Mouse (Mus musculus): ENCODE measurements at regions not wholly inside any gene's neighbourhood (a gene's known extent, or its start where the extent isn't known, plus 50 kb on each side); places are given as distances from the start of the nearest gene placed in this dataset.

DNA sequence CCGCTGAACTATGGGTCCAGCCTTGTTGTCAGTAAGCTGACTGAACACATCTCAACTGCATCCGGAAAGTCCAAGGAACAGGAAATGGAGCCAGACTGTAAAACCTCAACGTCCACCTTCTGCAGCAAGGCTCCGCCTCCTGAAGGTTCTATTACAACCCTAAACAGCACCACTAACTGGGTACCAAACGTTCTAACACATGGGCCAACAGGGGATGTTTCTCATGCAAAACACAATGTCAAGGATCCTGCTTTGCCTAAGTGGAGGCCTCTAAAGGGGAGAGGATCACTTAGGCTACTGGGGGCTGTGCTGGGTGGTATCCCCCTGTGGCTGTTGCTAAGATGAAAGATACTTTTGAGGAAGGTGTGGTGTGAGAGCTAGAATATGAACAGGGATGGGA lies 51.0 kb upstream of the Stt3b start:
- H3K27ac ChIP-seq (ENCODE audit: low read depth, low read length): no peak overlapping the region
- no peak overlapping the region for H3K9ac ChIP-seq (ENCODE audit: low read depth, low read length)
- peaks cover 6% of the 10 kb centered on the region for H3K4me1 ChIP-seq (replicated peaks; ENCODE audit: control insufficient read depth, insufficient read depth, low read length)
- no peak overlapping the region for H3K4me2 ChIP-seq
- 46% methylated on average over 5 of the region's 5 CpGs for WGBS
- ATAC-seq (replicated peaks; ENCODE audit: low FRiP score) (no peak), DNase-seq (ENCODE audit: low spot score) (no peak)
- H3K27me3 ChIP-seq (replicated peaks; ENCODE audit: control insufficient read depth, insufficient read depth, low read length): no peaks in the 10 kb centered on the region
- H3K9me3 ChIP-seq (ENCODE audit: control insufficient read depth, low read length): no peaks in the 10 kb centered on the region
- H3K36me3 ChIP-seq (ENCODE audit: control insufficient read depth, insufficient read depth, low read length): no peaks in the 10 kb centered on the region
- no peak overlapping the region for H3K4me3 ChIP-seq (ENCODE audit: low read depth, low read length)

DNA sequence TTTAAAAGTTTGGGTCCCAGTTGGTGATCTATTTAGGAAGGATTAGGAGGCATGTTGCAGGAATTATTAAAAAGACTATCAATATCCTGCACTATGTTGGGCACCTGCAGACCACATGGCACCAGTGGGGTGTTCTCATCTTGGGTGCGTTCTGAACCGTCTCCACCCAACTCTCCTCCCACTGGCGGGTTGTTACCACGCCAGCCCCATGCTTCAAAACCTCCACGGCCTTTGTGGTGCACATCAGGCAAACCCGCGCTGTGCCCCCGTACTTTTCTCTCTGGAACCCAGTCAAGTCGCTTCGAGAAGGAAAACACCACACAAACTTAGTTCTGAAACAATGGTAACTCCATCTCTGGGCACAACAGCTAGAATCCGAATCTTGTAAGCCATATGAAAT lies 51.7 kb upstream of the Stt3b start:
- no peak for DNase-seq (ENCODE audit: low spot score)
- Histone ChIP-seq H3K4me2 (no peak overlapping the region), H3K27me3 (replicated peaks; ENCODE audit: control insufficient read depth, insufficient read depth, low read length) (no peaks in the 10 kb centered on the region), H3K27ac (ENCODE audit: low read depth, low read length) (no peak overlapping the region), H3K9ac (ENCODE audit: low read depth, low read length) (no peak overlapping the region), H3K9me3 (ENCODE audit: control insufficient read depth, low read length) (no peaks in the 10 kb centered on the region), H3K4me1 (replicated peaks; ENCODE audit: control insufficient read depth, insufficient read depth, low read length) (no peaks in the 10 kb centered on the region; the same call in 1 of the 2 replicates), H3K36me3 (ENCODE audit: control insufficient read depth, insufficient read depth, low read length) (no peaks in the 10 kb centered on the region), H3K4me3 (ENCODE audit: low read depth, low read length) (no peak overlapping the region)
- 87% methylated on average over 11 of the region's 11 CpGs for WGBS
- ATAC-seq (replicated peaks; ENCODE audit: low FRiP score): no peak

DNA sequence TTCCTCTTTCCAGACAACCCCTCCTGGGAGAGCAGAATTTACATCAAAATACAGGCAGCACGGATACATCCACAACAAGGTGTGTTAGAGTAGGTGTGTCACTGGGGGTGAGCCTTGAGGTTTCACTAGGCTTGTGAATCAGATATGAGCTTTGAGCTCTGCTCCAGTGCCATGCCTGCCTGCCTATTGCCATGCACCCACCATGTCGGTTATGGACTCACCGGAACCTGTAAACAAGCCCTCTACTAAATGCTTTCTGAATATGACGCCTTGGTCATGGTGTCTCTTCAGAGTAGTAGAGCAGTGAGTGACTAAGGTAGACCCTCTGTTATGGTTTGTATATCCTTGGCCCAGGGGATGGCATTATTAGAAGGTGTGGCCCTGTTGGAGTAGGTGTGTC lies 52.3 kb upstream of the Stt3b start:
- H3K4me2 ChIP-seq: no peak overlapping the region
- no peak for DNase-seq (ENCODE audit: low spot score)
- no peak overlapping the region for H3K9ac ChIP-seq (ENCODE audit: low read depth, low read length)
- 0 out of 2 replicates have a peak, but pooled peaks cover 2% of the 10 kb centered on the region for H3K4me1 ChIP-seq (replicated peaks; ENCODE audit: control insufficient read depth, insufficient read depth, low read length)
- no peaks in the 10 kb centered on the region for H3K9me3 ChIP-seq (ENCODE audit: control insufficient read depth, low read length)
- no peak overlapping the region for H3K4me3 ChIP-seq (ENCODE audit: low read depth, low read length)
- WGBS: 83% methylated on average over 4 of the region's 4 CpGs
- no peaks in the 10 kb centered on the region for H3K27me3 ChIP-seq (replicated peaks; ENCODE audit: control insufficient read depth, insufficient read depth, low read length)
- no peak overlapping the region for H3K27ac ChIP-seq (ENCODE audit: low read depth, low read length)
- no peak for ATAC-seq (replicated peaks; ENCODE audit: low FRiP score)
- no peaks in the 10 kb centered on the region for H3K36me3 ChIP-seq (ENCODE audit: control insufficient read depth, insufficient read depth, low read length)

DNA sequence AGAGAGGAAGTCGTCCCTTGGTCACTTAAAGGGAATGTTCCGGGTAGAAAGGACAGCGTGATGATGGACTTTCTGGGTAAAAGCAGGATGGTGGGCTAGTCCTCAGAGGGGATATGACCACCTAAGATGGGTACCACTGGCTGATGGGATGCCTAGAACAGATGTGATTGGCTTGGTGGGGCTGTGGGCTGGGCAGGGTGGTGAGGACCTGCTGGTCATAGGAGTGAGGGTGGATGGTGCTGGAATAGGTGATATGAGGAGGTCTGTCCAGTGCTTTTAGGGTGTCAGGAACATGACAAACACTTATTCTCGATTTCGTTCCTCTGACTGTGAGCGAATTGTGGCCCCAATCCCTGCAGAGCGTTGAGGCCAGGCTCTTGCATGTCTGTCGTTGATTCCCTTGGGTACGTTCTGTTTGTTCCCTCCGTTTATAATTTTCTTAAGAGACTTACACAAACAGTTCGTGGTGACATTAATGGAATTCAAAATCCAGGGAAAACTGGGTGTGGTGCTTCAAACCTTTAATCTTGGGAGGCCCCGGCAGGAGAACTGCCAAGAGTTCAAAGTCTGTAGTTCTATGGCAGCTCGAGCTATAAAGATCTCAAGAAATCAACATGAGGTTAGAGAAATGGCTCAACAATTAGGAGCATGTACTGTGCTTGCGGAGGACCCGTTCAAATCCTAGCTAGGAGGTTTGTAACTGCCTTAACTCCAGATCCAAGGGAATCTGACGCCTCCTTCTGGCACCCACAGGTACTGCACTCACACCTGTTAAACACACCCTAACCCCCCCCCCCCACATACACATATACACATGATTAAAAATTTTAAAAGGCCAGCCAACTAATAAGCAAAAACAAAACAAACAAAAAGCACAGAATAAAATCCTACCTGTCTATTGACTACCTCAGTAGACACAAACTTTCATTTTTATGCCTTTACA lies 55.0 kb upstream of the Stt3b start:
- Histone ChIP-seq H3K36me3 (ENCODE audit: control insufficient read depth, insufficient read depth, low read length) (no peaks in the 10 kb centered on the region), H3K9ac (ENCODE audit: low read depth, low read length) (no peak overlapping the region), H3K9me3 (ENCODE audit: control insufficient read depth, low read length) (no peaks in the 10 kb centered on the region), H3K4me2 (no peak overlapping the region), H3K4me1 (replicated peaks; ENCODE audit: control insufficient read depth, insufficient read depth, low read length) (0 out of 2 replicates have a peak, but pooled peaks cover 2% of the 10 kb centered on the region), H3K27me3 (replicated peaks; ENCODE audit: control insufficient read depth, insufficient read depth, low read length) (no peaks in the 10 kb centered on the region), H3K27ac (ENCODE audit: low read depth, low read length) (no peak overlapping the region), H3K4me3 (ENCODE audit: low read depth, low read length) (no peak overlapping the region)
- ATAC-seq (replicated peaks; ENCODE audit: low FRiP score) (no peak), DNase-seq (ENCODE audit: low spot score) (no peak)
- 87% methylated on average over 16 of the region's 16 CpGs for WGBS

DNA sequence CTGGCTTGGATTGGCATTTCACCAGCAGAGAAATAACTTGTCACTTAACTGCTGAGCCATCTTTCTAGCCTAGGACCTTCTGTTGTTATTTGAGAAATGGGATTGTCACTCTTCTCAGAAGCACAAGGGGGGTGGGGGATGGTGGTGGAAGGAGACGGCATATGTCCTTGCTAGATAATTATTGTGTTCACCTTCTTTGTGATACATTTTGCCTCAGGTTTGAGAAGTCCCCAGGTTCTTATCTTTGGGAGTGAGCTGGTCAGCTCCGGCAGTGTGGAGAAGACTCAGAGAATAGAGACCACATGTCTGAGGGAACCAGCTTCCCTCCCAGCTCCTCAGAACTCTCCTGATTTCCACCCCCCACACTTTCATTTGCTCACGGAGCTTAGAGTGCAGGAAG lies 57.6 kb upstream of the Stt3b start:
- Histone ChIP-seq H3K27ac (ENCODE audit: low read depth, low read length) (no peak overlapping the region), H3K9me3 (ENCODE audit: control insufficient read depth, low read length) (no peaks in the 10 kb centered on the region), H3K4me1 (replicated peaks; ENCODE audit: control insufficient read depth, insufficient read depth, low read length) (0 out of 2 replicates have a peak, but pooled peaks cover 2% of the 10 kb centered on the region), H3K9ac (ENCODE audit: low read depth, low read length) (no peak overlapping the region), H3K4me2 (no peak overlapping the region), H3K27me3 (replicated peaks; ENCODE audit: control insufficient read depth, insufficient read depth, low read length) (no peaks in the 10 kb centered on the region), H3K36me3 (ENCODE audit: control insufficient read depth, insufficient read depth, low read length) (no peaks in the 10 kb centered on the region), H3K4me3 (ENCODE audit: low read depth, low read length) (no peak overlapping the region)
- WGBS: 37% methylated on average over 3 of the region's 3 CpGs
- DNase-seq (ENCODE audit: low spot score) (no peak), ATAC-seq (replicated peaks; ENCODE audit: low FRiP score) (peak; percentile 79)

DNA sequence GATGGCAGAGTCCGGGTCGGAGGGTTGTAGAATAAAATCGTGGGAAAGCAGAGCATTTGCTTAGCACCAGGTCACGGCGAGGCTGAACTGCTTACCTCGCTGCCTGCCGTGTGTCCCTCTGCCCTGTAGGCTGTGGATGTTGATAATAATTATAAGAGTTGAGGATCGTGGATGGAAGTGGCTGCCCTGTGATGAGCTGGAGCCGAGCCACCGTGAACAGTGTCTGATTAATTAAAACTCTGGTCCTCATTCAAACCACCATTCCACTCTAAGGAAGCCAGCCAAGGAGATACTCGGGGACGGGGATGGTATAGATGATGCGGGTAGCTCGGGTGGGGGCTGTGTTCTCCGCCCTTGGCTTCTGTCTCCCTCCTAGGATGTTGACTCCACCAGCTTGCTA lies 70.1 kb upstream of the Stt3b start:
- no peak overlapping the region for H3K4me2 ChIP-seq
- no peak overlapping the region for H3K4me3 ChIP-seq (ENCODE audit: low read depth, low read length)
- H3K36me3 ChIP-seq (ENCODE audit: control insufficient read depth, insufficient read depth, low read length): no peaks in the 10 kb centered on the region
- H3K27me3 ChIP-seq (replicated peaks; ENCODE audit: control insufficient read depth, insufficient read depth, low read length): no peaks in the 10 kb centered on the region
- no peaks in the 10 kb centered on the region for H3K4me1 ChIP-seq (replicated peaks; ENCODE audit: control insufficient read depth, insufficient read depth, low read length)
- DNase-seq (ENCODE audit: low spot score): no peak
- H3K27ac ChIP-seq (ENCODE audit: low read depth, low read length): no peak overlapping the region
- H3K9ac ChIP-seq (ENCODE audit: low read depth, low read length): no peak overlapping the region
- ATAC-seq (replicated peaks; ENCODE audit: low FRiP score): no peak
- H3K9me3 ChIP-seq (ENCODE audit: control insufficient read depth, low read length): no peaks in the 10 kb centered on the region
- WGBS: 84% methylated on average over 15 of the region's 15 CpGs

DNA sequence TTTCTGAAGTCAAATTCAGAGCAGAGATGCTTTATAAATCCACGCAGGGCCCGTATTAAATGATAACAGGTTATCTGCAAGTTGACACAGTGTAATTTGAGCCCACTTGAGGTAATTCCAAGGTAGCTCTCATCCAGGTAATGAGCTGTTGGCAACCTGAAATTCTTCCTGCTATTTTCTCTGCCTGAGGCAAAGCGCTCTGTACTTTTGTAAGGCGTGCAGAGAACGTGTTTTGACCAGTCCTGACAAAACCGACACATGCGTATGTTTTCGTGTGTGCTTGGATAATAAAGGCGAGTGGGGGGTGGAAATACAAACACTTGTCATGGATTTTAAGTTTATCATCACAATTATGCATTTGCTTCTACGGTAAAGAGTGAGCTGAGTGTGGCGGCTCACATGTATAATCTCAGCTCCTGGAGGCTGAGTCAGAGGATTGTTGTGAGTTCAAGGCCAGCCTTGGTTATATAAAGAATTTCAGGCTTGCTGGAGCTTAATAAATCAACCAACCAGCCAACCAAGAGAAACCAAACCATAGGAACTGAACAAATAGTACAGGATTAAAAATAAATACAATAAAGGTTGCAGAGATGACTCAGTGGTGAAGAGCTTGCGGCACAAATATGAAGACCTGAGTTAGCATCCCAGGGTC lies 72.7 kb upstream of the Stt3b start:
- Histone ChIP-seq H3K4me2 (no peak overlapping the region), H3K9ac (ENCODE audit: low read depth, low read length) (no peak overlapping the region), H3K36me3 (ENCODE audit: control insufficient read depth, insufficient read depth, low read length) (no peaks in the 10 kb centered on the region), H3K27ac (ENCODE audit: low read depth, low read length) (no peak overlapping the region), H3K4me3 (ENCODE audit: low read depth, low read length) (no peak overlapping the region), H3K4me1 (replicated peaks; ENCODE audit: control insufficient read depth, insufficient read depth, low read length) (no peaks in the 10 kb centered on the region), H3K27me3 (replicated peaks; ENCODE audit: control insufficient read depth, insufficient read depth, low read length) (no peaks in the 10 kb centered on the region), H3K9me3 (ENCODE audit: control insufficient read depth, low read length) (no peaks in the 10 kb centered on the region)
- 87% methylated on average over 12 of the region's 12 CpGs for WGBS
- DNase-seq (ENCODE audit: low spot score) (no peak), ATAC-seq (replicated peaks; ENCODE audit: low FRiP score) (no peak)

DNA sequence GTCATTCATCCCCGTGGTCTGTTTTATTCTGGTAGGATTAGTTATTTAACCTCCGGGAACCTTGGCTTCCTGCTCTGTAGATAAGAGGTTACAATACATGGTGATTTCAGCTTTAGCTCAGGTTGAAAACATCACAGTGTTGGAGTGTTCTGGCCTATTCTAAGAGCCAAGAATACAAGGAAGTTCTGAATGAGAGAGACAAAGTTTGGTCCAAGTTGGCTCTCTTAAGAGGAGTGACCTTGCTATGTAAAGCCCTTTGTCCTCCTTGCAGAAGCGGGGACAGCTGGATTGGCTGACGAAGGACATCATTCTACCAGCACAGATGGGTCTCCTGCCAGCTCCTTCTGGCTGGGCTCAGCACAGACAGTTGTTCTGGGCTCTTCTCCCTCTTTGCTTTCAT lies 73.7 kb upstream of the Stt3b start:
- H3K4me1 ChIP-seq (replicated peaks; ENCODE audit: control insufficient read depth, insufficient read depth, low read length): no peaks in the 10 kb centered on the region
- no peak overlapping the region for H3K4me3 ChIP-seq (ENCODE audit: low read depth, low read length)
- no peak overlapping the region for H3K27ac ChIP-seq (ENCODE audit: low read depth, low read length)
- H3K9ac ChIP-seq (ENCODE audit: low read depth, low read length): no peak overlapping the region
- no peaks in the 10 kb centered on the region for H3K9me3 ChIP-seq (ENCODE audit: control insufficient read depth, low read length)
- no peak overlapping the region for H3K4me2 ChIP-seq
- 64% methylated on average over 4 of the region's 4 CpGs for WGBS
- DNase-seq (ENCODE audit: low spot score) (no peak), ATAC-seq (replicated peaks; ENCODE audit: low FRiP score) (no peak)
- H3K36me3 ChIP-seq (ENCODE audit: control insufficient read depth, insufficient read depth, low read length): no peaks in the 10 kb centered on the region
- no peaks in the 10 kb centered on the region for H3K27me3 ChIP-seq (replicated peaks; ENCODE audit: control insufficient read depth, insufficient read depth, low read length)

DNA sequence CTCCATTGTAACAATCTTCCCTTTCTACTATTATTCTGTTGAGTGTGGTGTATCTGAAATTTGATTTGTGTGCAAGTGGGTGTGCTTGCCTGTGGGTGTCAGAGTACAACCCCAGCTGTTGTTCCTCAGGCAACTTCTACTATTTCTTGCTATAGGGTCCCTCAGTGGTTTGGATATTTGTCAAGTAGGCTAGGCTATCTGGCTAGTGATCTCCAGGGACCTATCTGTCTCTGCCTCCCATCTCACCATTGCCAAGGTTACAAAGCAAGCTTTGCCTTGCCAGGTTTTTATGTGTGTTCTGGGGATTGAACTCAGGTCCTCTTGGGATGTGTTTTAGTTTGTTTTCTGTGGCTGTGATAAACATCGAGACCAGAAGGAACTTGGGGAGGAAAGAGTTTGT lies 74.1 kb upstream of the Stt3b start:
- H3K4me1 ChIP-seq (replicated peaks; ENCODE audit: control insufficient read depth, insufficient read depth, low read length): no peaks in the 10 kb centered on the region
- H3K36me3 ChIP-seq (ENCODE audit: control insufficient read depth, insufficient read depth, low read length): no peaks in the 10 kb centered on the region
- H3K4me2 ChIP-seq: no peak overlapping the region
- DNase-seq (ENCODE audit: low spot score) (no peak), ATAC-seq (replicated peaks; ENCODE audit: low FRiP score) (no peak)
- 80% methylated on average over 1 of the region's 1 CpGs for WGBS
- no peaks in the 10 kb centered on the region for H3K27me3 ChIP-seq (replicated peaks; ENCODE audit: control insufficient read depth, insufficient read depth, low read length)
- no peak overlapping the region for H3K4me3 ChIP-seq (ENCODE audit: low read depth, low read length)
- no peaks in the 10 kb centered on the region for H3K9me3 ChIP-seq (ENCODE audit: control insufficient read depth, low read length)
- no peak overlapping the region for H3K9ac ChIP-seq (ENCODE audit: low read depth, low read length)
- no peak overlapping the region for H3K27ac ChIP-seq (ENCODE audit: low read depth, low read length)

Data from liver, embryonic 11.5 days (tissue).